Mouse (Mus musculus) stomach, embryonic 16.5 days (tissue): ENCODE measurements at regions not wholly inside any gene's neighbourhood (a gene's known extent, or its start where the extent isn't known, plus 50 kb on each side); places are given as distances from the start of the nearest gene placed in this dataset.

Experiments
- ATAC-seq: fragments of 200-750 bp; cut with Nextera tagmentation; 2 replicates; pipeline ENCODE4 v1.8.0; 2017; ENCODE audit warnings: moderate number of reproducible peaks, moderate TSS enrichment; ENCODE audit not compliant: insufficient read depth, low FRiP score
- H3K27ac ChIP-seq: fragments of 300-500 bp; sonication (generic); 2 replicates; pipeline ENCODE4 v1.5.1; 2014; ENCODE audit warnings: low read length
- H3K27me3 ChIP-seq: fragments of 300-500 bp; sonication (generic); 2 replicates; pipeline ENCODE4 v1.6.1; 2014; ENCODE audit warnings: low read length, control low read depth, mixed read lengths; ENCODE audit not compliant: control insufficient read depth, insufficient read depth
- H3K36me3 ChIP-seq: fragments of 300-500 bp; sonication (generic); 2 replicates; pipeline ENCODE4 v1.6.1; 2014; ENCODE audit warnings: low read length; ENCODE audit not compliant: control insufficient read depth, insufficient read depth
- H3K4me1 ChIP-seq: fragments of 300-500 bp; sonication (generic); 2 replicates; pipeline ENCODE4 v1.6.1; 2014; ENCODE audit warnings: low read length, control low read depth, mixed read lengths; ENCODE audit not compliant: control insufficient read depth, insufficient read depth
- H3K4me2 ChIP-seq: fragments of 300-500 bp; sonication (generic); 2 replicates; pipeline ENCODE4 v1.6.1; 2014; ENCODE audit warnings: low read depth, low read length, mixed read lengths
- H3K4me3 ChIP-seq: fragments of 300-500 bp; sonication (generic); replicated peaks from 2 replicates; pipeline ENCODE4 v1.5.1; 2014; ENCODE audit warnings: mild to moderate bottlenecking, low read length
- H3K9ac ChIP-seq: fragments of 300-500 bp; sonication (generic); 2 replicates; pipeline ENCODE4 v1.6.1; 2014; ENCODE audit warnings: low read length
- H3K9me3 ChIP-seq: fragments of 300-500 bp; sonication (generic); replicated peaks from 2 replicates; pipeline ENCODE4 v1.6.1; 2016; ENCODE audit warnings: low read length, control low read depth; ENCODE audit not compliant: control insufficient read depth
- WGBS: fragments of 180-500 bp; shearing (Covaris S2); extraction: QIAGEN DNeasy Blood & Tissue Kit; methylation state at CpG from one replicate; pipeline ENCODE4 v1.1.7; 2014; 5-methylcytosine and 5-hydroxymethylcytosine counted together

DNA sequence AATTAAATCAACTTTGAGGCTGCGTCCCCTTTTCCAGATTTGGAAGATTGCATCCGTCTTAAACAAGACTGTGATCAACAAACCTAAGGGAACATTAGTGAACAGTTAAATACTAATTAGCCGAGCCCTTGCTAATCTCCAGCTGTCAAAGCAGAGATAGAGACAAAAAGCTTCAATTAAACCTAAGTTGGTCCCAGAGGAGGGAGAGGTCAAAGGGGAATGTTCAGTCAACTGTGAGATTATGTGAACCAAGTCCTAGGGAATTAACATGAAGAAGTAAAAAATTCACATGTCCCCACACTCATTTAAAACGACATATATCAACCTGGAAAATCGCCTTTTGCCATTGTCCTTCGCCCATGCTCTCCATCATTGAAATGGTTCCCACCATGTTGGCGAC lies 59.7 kb upstream of the Tbx20 start:
- Histone ChIP-seq H3K4me3 (no peak overlapping the region), H3K9ac (no peak overlapping the region), H3K4me2 (no peak overlapping the region), H3K36me3 (no peaks in the 10 kb centered on the region), H3K27ac (no peak overlapping the region), H3K4me1 (no peaks in the 10 kb centered on the region), H3K9me3 (no peaks in the 10 kb centered on the region), H3K27me3 (no peaks in the 10 kb centered on the region)
- ATAC-seq, result no peak
- 69% methylated on average over 7 of the region's 7 CpGs for WGBS

DNA sequence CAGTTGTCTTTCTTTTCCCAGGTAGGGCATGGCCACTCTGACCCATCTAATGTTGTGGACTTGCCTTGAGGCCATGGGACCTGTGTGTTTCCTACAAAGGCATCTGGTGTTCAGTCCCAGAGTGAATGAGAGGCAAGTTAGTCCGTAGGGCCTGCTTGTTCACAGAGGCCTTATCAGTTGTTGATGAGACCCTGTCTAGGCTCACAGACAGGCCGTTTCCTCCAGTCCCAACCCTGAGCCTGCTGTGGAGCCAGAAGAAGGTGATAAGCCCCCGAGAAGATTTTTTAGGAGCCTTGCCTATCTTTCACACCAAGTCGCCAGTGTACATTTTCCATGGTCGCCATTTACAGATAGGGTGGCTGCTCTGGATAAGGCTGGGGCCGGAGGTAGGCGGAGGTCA lies 74.1 kb upstream of the Tbx20 start:
- no peak overlapping the region for H3K4me3 ChIP-seq
- no peak overlapping the region for H3K27ac ChIP-seq
- WGBS, result 54% methylated on average over 7 of the region's 7 CpGs
- no peaks in the 10 kb centered on the region for H3K4me1 ChIP-seq
- no peak overlapping the region for H3K4me2 ChIP-seq
- H3K9ac ChIP-seq, result no peak overlapping the region
- H3K9me3 ChIP-seq, result no peaks in the 10 kb centered on the region
- no peak for ATAC-seq
- no peaks in the 10 kb centered on the region for H3K36me3 ChIP-seq
- no peaks in the 10 kb centered on the region for H3K27me3 ChIP-seq

DNA sequence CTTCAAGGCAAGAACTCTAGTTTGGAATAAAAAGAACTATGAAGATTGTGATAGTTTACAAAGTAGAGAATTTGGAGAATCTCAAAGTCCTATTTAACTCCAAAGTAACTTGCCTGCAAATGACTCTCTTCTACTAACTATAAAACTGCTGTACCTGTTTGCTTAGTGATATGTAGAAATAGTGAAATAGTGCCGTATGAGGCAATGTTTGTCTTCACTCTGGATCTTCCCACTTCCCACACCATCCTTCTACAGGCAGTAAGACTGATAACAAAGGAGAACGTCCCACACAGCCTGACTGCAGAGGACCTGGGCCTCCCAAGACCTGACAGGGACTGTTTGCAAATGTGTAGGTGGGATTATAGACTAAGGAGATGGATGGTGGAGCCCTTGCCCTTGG lies 85.4 kb upstream of the Tbx20 start:
- H3K27me3 ChIP-seq, result no peaks in the 10 kb centered on the region
- WGBS, result 52% methylated on average over 2 of the region's 2 CpGs
- no peak for ATAC-seq
- no peak overlapping the region for H3K4me2 ChIP-seq
- H3K27ac ChIP-seq, result no peak overlapping the region
- no peak overlapping the region for H3K9ac ChIP-seq
- no peaks in the 10 kb centered on the region for H3K4me1 ChIP-seq
- no peak overlapping the region for H3K4me3 ChIP-seq
- H3K9me3 ChIP-seq, result no peaks in the 10 kb centered on the region
- no peaks in the 10 kb centered on the region for H3K36me3 ChIP-seq

DNA sequence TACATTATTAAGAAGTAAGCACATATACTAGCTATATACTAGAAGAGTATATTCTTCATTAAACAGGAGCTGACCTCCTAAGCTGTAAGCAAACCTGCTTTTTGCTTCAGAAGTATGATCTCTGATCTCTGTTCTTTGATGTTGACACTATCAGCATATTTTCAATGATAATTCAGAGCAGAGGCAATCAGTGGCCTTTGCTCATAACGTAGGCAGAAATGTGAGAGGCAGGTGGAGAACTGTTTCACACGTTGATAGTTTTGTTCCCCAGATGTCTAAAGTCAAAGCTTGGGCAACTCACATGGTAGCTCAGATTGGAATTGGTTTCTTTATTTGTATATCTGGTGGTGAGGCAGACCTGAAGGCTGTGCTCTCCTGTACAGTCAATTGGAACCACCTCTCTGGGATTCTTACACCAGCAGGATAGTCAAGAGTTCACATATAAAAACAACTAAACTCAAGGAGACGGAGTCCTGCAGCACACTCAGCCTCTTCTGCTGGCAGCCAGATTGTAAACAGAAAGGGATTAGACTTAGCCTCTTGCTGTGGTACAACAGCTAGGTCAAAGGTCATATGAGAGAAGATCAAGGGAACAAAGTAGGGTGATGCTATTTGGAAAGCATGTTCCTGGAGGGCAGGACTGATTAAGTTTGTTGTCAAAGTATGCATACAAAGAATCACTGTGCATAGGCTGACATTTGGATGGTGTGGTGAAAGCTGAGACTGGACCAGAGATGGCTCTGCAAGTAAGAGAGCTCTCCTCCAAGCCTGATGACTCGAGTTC lies 92.5 kb upstream of the Tbx20 start:
- no peak overlapping the region for H3K9ac ChIP-seq
- no peak overlapping the region for H3K4me3 ChIP-seq
- H3K27me3 ChIP-seq, result no peaks in the 10 kb centered on the region
- H3K9me3 ChIP-seq, result no peaks in the 10 kb centered on the region
- H3K27ac ChIP-seq, result no peak overlapping the region
- H3K4me1 ChIP-seq, result no peaks in the 10 kb centered on the region
- H3K36me3 ChIP-seq, result no peaks in the 10 kb centered on the region
- 60% methylated on average over 4 of the region's 4 CpGs for WGBS
- H3K4me2 ChIP-seq, result no peak overlapping the region
- ATAC-seq, result no peak

DNA sequence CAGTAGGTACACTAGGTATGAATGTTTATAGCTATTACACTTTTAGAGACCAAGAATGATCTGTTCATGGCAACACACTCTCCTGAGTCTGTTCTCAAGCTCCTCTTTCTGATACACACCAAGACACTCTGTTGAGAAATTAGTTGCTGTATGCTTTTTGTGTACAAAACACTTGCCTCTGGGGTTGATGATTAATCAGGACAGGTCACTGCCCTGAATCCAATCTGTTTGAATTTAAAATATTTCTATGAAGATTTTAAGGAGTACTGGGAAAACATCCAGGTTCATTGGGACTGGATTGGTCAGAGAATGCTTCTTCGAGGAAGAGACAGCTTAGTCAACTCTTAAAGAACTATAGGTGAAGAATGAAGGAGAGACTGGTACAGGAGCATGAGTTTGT lies 94.6 kb upstream of the Tbx20 start:
- ATAC-seq, result no peak
- no peak overlapping the region for H3K4me2 ChIP-seq
- WGBS, result 83% methylated on average over 1 of the region's 1 CpGs
- no peak overlapping the region for H3K9ac ChIP-seq
- no peaks in the 10 kb centered on the region for H3K4me1 ChIP-seq
- no peaks in the 10 kb centered on the region for H3K9me3 ChIP-seq
- no peak overlapping the region for H3K4me3 ChIP-seq
- no peaks in the 10 kb centered on the region for H3K27me3 ChIP-seq
- no peaks in the 10 kb centered on the region for H3K36me3 ChIP-seq
- H3K27ac ChIP-seq, result no peak overlapping the region

DNA sequence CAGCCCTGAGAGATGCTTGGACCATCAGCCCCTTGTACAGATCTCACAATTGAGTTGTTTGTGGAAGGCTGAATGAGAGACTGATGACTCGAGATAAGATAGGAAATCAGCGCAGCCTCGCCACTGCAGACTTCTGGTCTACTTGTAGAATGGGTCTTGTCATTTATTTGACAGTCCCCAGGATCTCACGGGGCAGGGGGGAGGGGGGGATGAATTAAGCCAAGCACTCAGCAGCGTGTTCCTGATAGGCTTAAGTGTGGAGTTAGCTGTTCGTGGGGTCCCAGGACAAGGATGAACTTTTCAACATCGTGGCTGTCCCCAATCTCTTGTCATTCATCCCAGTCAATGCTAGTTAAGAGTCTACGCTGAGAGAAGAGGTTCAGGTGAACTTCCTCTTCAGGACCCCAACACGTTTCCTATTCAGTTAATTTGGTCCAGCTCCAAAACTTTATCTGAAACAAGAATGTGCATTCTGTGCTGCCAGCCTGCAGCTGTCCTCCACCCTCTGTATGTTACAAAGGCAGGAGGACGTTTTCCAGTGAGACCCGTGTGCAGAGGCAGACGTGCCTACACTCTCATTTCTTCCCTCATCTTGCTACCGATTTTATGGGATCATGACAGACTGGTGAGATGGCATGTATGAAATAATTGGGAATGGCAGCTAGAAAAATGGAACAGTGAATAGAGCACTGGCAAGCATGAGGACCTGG lies 100.5 kb upstream of the Tbx20 start:
- no peaks in the 10 kb centered on the region for H3K9me3 ChIP-seq
- 42% methylated on average over 13 of the region's 13 CpGs for WGBS
- H3K4me1 ChIP-seq, result no peaks in the 10 kb centered on the region
- no peak overlapping the region for H3K27ac ChIP-seq
- ATAC-seq, result no peak
- no peaks in the 10 kb centered on the region for H3K27me3 ChIP-seq
- H3K9ac ChIP-seq, result no peak overlapping the region
- no peak overlapping the region for H3K4me2 ChIP-seq
- H3K4me3 ChIP-seq, result no peak overlapping the region
- no peaks in the 10 kb centered on the region for H3K36me3 ChIP-seq

DNA sequence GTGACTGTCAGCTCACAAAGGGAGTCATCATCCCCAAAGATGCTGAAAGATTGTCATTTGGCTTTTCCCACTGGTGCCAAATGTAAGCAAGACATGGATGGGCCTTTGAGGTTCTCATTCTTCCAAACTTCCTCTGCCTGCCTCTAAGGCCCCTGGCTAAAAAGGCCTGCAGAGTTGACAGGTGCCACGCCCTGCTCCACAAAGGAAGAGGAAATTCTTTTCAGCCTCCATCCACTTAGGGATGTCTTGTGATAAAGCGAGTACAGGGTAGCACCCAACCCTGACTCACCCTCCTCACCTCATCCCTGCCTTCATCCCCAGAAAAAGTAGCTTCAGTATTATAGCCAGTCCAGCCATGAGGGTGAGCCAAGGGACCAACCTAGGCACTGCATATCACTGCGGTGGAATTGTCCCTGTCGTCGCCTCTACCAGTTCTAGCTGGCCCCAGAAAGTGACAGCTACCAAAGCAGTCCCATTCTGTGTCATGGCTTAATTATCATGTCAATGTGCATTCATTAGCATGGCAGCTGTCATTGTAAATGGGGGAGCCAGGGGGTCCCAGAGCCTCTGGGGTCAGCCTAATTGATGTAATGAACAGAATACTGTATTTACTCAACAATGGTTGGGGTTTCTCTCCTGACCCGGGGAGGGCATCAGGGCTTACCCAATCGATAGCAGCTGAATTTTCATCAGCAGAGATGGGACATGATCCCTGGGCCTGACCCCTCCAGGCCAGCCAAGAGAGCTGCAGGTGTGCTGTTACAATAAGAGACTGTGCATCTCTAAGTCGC lies 104.5 kb upstream of the Tbx20 start:
- Histone ChIP-seq H3K9ac (no peak overlapping the region), H3K4me1 (no peaks in the 10 kb centered on the region), H3K27ac (no peak overlapping the region), H3K36me3 (no peaks in the 10 kb centered on the region), H3K4me3 (no peak overlapping the region), H3K4me2 (no peak overlapping the region), H3K9me3 (no peaks in the 10 kb centered on the region), H3K27me3 (no peaks in the 10 kb centered on the region)
- ATAC-seq, result no peak
- WGBS, result 61% methylated on average over 8 of the region's 8 CpGs

DNA sequence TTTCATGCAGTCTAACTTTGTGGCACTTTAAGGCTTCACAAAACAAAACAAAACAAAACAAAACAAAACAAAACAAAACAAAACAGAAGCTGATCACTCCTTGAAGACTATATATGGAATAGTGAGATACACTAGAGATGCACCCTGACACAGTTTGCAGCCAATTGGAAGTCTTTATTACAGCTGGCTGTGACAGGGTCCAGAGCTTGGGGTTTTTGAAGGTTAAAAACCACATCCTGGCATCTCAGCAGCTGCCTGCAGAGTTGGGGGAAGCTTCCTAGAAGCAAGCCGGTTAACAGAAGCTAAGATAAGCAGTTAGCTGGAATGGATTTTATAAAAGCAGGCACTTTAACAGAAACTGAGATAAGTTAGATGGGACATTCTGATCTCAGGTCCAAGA lies 105.6 kb upstream of the Tbx20 start:
- Histone ChIP-seq H3K9ac (no peak overlapping the region), H3K27me3 (no peaks in the 10 kb centered on the region), H3K36me3 (no peaks in the 10 kb centered on the region), H3K4me2 (no peak overlapping the region), H3K27ac (no peak overlapping the region), H3K4me3 (no peak overlapping the region), H3K9me3 (no peaks in the 10 kb centered on the region), H3K4me1 (no peaks in the 10 kb centered on the region)
- ATAC-seq, result no peak
- WGBS, result 61% methylated on average over 1 of the region's 1 CpGs

DNA sequence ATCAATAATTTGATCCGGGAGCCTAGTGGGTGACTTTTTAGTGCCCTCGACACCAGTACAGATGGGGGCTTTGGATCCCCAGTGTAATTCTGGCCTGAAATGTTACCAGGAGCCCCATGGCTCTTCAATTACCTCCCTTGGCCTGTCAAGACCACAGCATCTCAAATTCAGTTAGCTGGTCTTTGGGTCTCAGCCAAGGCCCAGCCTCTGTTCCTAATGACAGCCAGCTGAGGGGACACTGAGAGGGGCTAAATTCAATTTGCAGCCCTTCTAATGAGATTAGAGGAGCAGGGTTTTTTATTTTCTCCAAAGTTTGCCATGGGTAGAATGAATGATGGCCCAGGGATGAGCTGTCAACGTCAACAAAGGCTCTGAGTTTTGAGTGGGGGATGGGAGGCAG lies 109.9 kb upstream of the Tbx20 start:
- H3K36me3 ChIP-seq, result no peaks in the 10 kb centered on the region
- H3K27me3 ChIP-seq, result no peaks in the 10 kb centered on the region
- H3K4me3 ChIP-seq, result no peak overlapping the region
- ATAC-seq, result no peak
- H3K4me1 ChIP-seq, result no peaks in the 10 kb centered on the region
- no peak overlapping the region for H3K9ac ChIP-seq
- H3K9me3 ChIP-seq, result no peaks in the 10 kb centered on the region
- 47% methylated on average over 3 of the region's 3 CpGs for WGBS
- no peak overlapping the region for H3K27ac ChIP-seq
- H3K4me2 ChIP-seq, result no peak overlapping the region
